Mouse (Mus musculus) frontal cortex, postnatal 36 days (tissue): Measurements from ENCODE around the gene Farp2.
A peak's percentile ranks its signal among the peaks of the same experiment; 100 is the strongest.

ENCODE experiments used
- DNase-seq, 2 experiments: peaks; one replicate each; pipeline ENCODE4 v3.0.0; 2022; ENCODE audit warnings: low spot score in 2 of 2

Gene Farp2

GRCm38 (mm10) chr1:93563224-93563623 lies 51.3 kb downstream of the Farp2 start:
- DNase-seq, result no peak

GRCm38 (mm10) chr1:93563649-93564048 lies 51.8 kb downstream of the Farp2 start:
- DNase-seq, result no peak

- DNase-seq, result no peak
These were observed 52.9 kb downstream of the Farp2 start for GRCm38 (mm10) chr1:93564781-93565180.

- DNase-seq, result no peak
These were observed 55.1 kb downstream of the Farp2 start for GRCm38 (mm10) chr1:93567013-93567412.

GRCm38 (mm10) chr1:93567717-93568497 lies 56.0 kb downstream of the Farp2 start:
- DNase-seq, result no peak

- peak in 1 of 2 experiments; percentile 14 for DNase-seq
These were observed 65.2 kb downstream of the Farp2 start for GRCm38 (mm10) chr1:93577066-93577465.

DNA sequence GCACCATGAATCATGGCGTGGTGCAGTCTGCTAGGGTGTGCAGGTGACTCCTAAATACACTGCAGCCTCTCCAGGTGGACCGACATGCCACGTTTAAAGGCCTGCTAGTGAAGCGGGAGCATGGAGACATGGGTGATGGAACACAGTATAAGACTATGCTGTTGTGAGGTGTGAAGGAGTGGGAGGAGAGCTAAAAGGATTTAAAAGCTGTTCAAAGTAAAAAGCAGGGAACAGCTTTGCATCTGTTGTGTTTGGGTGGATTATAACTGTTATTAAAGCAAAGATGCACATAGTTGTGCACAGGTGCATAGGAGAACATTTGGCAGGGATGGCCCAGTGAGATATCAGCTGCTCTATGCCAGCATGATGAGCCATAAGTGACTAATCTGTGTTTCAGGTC lies 66.0 kb downstream of the Farp2 start:
- DNase-seq, result peak; percentile 34 to 63

DNA sequence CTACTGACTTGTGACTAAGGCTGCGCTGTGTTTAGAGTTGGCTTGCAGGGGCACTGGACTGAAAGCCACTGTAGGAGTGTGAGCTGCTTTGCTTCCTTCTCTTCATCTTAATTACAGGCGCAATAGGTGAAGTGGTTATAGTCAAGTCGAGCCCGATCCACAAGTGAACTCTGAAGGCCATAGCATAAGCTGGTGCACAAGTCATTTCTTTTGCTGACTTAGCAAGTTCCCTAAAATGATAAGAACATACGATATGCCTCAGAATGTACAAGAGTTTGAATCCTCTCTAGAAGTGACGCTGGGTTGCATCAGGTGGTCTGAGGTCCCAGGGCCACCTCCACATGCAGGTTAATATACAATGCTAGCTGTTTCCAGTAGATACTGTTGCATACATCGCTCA lies 69.7 kb downstream of the Farp2 start:
- DNase-seq, result no peak

DNA sequence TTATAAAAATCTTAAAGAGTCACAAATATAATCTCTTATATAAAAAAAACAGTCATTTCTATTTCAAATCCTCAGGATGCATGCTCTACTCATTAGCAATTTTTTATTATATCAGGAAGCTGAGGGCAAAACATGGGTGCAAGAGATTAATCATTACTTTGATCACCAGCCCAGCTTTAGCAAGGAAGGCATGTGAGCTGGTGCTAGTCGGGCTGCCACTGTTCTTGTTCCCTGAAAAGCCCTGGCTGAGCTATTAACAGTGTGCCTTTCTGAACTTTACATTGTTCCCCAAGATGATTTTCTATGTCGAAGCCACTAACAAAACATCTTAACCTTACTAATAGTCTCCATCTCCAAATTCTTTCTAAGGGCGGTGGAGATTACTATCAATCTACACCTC lies 76.5 kb downstream of the Farp2 start:
- no peak for DNase-seq

DNA sequence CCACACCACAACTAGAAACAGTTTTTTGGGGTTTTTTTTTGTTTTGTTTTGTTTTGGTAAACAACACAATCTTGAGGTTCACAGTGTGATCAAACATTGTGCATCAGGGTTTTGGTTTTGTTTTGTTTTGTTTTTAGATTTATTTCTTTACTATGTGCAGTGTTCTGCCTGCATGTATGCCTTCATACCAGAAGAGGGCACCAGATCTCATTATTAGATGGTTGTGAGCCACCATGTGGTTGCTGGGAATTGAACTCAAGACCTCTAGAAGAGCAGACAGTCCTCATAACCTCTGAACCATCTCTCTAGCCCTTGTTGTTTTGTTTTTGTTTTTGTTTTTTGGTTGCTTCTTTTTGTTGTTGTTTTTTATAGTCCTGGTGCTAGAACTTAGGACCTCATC lies 82.1 kb downstream of the Farp2 start:
- no peak for DNase-seq

- DNase-seq, result no peak
These were observed 84.0 kb downstream of the Farp2 start for GRCm38 (mm10) chr1:93595916-93596315.

DNA sequence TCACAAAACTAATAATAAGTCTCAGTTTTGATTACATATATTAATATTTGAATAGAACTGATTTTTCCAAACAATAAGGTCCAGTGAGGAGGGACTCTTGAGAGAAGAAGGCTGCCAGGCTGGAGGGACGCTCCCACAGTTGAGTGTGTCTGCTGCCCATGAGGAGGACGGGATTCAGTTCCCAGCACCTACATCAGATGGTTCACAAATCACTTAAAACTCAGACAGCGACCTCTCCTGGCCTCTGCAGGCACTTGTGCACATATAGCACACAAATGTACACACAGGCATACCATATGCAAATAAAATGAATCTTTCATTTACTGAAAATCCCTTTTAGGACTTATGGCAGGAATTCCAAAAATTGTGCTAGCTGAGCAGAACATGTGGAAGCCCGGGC lies 91.0 kb downstream of the Farp2 start:
- DNase-seq, result no peak

GRCm38 (mm10) chr1:93603921-93604320 lies 92.0 kb downstream of the Farp2 start:
- no peak for DNase-seq

DNA sequence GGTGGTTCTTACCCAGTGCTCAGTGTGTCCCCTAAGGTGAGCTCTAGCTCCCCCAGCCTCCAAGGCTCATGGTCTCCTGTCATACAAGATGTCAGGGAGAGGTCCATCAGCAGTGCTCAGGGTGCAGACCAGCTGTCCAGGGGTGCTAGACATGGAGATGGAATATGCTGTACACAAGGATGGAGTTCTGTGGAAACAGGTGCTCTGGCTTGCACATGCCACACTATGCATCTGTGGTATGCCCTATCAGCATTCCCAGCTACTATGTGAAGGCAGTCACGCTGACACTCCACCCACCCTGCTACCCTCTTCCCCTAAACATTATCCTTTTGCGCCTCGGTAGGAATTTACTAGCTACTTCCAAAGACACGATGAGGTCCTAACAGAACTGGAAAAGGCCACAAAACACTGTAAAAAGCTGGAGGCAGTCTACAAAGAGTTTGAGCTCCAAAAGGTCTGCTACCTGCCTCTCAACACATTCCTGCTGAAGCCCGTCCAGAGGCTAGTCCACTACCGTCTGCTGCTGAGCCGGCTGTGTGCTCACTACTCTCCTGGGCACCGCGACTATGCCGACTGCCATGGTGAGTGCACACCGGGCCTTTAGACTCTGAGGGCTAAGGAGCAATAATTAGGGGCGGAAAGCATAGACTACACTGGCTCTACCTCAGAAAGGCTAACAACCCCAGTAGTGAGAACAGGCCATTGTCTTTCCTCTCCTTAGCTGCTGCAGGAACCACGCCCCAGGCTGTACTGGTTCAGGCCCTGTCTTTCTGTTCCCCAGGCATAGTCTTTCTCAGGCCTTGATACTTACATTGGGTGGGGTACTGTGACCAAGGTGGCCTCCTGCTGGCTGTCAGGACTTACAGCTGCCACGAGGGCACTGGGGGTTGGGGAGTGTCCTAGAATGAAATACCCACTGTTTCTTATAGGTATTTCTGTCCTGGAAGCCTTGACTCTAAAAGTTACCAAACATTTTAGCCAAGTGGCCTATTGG lies 95.5 kb downstream of the Farp2 start:
- DNase-seq, result no peak

GRCm38 (mm10) chr1:93608696-93609245 lies 96.9 kb downstream of the Farp2 start:
- no peak for DNase-seq

- no peak for DNase-seq
These were observed 97.9 kb downstream of the Farp2 start for GRCm38 (mm10) chr1:93609762-93610161.

- no peak for DNase-seq
These were observed 106.3 kb downstream of the Farp2 start for GRCm38 (mm10) chr1:93618059-93618748.

GRCm38 (mm10) chr1:93618948-93619347 lies 107.1 kb downstream of the Farp2 start:
- no peak for DNase-seq

- no peak for DNase-seq
These were observed 112.6 kb downstream of the Farp2 start for GRCm38 (mm10) chr1:93624502-93624901.

DNA sequence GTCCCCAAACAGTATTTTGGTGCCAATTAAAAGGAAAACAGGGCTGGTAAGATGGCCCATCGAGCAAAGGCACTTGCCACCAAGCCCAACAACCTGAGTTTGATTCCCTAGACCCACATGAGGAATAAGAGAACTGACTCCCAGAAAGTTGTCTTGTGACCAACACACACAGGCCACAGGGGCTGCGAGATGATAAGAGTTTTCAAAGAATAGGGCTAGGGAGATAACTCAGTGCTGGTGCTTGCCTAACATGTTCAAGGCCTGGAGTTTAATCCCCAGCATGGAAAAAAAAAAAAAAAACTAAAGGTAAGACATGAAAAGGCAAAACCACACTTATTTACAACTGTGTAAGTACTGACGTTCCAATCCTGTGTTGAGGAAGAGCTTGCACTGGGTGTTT lies 118.9 kb downstream of the Farp2 start:
- no peak for DNase-seq

DNA sequence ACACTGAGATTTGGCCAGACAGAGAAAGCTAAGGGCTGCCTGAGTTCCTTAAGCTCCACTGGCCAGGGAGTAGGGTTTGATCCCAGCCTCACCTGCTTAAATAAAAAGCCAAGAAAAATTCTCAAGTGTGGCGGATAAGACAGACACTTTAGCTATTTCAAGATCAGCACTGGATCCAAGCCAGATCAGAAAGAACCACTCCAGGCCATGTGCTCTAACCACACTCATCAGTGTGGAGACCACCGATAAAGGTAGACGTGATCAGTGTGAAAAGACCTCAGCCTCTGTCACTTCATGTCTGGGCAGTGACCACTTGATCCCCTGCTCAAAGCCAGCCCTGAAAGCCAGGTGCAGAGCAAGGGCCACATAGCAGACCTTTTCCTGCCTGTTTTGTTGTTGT lies 120.8 kb downstream of the Farp2 start:
- DNase-seq, result no peak

DNA sequence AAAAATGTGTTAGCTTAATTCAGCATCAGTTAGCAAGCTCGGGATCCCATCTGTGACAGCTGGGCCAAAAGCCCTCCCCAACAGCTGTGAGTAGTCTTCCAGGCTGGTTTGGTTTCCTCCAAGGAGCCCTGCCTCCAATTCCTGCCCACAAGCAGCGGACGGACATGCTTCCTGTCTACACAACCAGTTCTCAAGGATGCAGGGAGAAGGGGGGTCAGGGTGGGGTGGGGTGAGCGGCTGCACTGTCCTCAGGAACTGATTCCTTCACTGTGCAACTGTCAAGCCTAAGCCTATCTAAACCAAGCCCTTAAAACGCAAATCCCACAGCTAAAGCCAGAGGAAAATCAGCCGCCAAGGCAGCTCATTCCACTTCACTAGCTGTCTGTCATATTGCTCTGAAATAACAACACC lies 122.6 kb downstream of the Farp2 start:
- DNase-seq, result peak; percentile 51 to 67
